Mouse (Mus musculus) retina, postnatal 1 day (tissue): ENCODE results near the gene Fignl1.

Experiments used
- DNase-seq: peaks from one replicate; pipeline ENCODE4 v3.0.0-alpha.2; 2012

The Fignl1 gene

GRCm38 (mm10) chr11:11831940-11832754, 23.4 kb upstream of the Fignl1 start:
- DNase-seq, result no peak

DNA sequence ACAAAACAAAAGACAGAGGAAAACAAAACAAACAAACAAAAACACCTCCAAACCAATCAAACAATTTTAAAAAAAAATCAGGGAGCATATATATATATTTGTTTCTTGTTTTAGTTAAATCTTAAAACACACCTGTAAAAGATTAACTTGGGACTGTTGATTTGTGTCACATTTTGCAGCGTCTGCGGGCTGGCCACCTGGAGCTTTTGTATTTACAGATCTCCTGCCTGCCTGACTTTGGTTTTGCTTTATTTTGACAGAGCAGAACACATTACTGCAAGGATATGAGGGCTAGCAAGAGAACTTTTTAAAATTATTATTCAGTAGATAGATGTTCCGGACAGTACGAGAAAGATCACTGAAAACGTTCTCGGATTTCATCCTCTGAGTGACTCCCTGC, 22.8 kb upstream of the Fignl1 start:
- DNase-seq, result no peak

GRCm38 (mm10) chr11:11830884-11831495, 22.2 kb upstream of the Fignl1 start:
- DNase-seq, result no peak

DNA sequence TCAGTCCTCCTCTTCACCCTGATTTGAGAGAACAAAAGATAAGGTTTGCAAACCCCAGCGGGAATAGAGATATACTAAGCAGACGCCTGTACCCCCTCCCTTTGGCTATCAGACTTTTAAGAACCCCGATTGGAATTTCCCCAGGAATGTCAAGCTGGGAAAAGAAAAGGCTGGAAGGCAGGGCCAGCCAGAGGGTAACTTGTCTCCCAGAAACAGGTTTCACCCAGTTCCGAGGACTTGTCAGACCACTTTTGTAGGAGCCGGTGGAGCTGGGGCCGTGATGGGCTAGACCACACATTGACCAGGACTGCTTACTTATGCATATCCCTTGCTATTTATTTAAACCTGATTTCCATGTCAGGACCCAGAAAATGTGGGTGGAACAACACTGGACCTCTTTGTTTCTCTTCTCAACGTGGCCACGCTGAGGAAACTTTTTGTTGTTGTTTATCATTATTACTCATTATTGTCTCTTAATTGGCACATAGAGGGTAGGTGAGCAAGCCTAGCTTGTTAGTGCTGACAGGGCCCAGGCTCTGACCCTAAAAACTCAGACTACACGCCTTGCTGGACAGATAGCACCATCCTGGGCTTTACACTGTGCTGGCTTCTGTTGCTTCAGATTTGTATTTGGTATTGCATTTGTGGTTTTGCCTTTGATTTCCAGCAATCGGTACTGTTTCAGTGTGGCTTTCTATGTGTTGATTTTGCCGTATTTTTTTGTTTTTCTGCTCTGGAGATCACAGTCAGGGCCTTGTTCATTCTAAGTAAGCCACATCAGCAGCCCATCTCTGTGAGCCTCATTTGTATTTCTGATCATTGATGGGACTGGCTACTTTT, 20.6 kb upstream of the Fignl1 start:
- peak; percentile 70 for DNase-seq

DNA sequence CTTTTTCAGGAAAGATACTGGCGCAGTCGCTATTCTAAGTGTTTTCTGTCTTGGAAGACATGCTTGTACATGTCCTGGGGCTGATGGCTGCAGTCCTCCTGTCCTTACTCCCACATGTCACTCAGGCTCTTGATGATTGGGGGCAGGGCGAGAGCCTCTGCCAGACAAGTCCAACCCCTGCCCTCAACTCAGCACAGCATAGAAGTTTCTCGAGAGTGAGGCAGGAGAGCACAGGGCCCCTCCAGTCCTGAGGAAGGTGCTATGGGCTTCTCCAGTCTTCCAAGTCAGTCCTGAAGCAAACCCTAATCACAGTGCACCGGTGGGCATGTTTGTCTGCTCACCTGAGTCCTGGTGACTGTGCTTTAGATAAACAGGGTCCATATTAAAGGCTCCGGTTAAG, 20.0 kb upstream of the Fignl1 start:
- peak; percentile 62 for DNase-seq

DNA sequence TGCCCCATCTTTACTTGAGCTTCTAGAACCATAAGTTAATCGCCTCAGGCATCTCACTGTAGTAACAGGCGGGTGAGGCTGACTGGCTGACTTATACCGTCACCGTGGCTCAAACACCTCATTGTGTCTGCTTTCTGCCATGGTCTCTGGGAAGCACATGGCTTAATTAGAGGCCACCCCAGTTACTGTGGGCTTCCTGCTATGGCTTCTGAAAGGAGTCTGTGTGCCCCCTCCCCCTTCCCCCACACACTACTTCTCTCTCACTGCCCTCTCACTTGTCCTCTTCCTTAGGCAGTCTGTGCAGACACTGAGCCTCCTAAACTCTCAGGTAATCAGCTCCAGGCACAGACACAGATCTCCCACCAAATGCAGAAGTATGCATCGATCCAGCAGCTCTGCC, 19.5 kb upstream of the Fignl1 start:
- peak; percentile 83 for DNase-seq

DNA sequence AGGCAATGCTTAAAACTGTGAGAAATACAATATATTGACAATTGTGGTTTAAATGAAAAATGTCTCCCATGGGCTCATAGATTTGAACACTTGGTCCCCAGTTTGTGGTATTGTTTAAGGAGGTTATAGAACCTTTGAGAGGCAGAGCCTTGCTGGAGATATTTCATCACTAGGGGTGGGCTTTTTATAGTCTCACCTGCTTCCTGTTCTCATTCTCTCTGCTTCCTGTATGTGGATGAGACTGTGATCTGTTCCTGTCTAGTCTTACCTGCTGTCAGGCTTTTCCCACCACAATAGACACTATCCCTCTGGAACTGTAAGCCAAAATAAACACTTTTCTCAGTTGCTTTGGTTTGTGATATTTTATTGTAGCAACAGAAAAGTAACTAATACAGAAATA, 17.7 kb upstream of the Fignl1 start:
- DNase-seq, result no peak

DNA sequence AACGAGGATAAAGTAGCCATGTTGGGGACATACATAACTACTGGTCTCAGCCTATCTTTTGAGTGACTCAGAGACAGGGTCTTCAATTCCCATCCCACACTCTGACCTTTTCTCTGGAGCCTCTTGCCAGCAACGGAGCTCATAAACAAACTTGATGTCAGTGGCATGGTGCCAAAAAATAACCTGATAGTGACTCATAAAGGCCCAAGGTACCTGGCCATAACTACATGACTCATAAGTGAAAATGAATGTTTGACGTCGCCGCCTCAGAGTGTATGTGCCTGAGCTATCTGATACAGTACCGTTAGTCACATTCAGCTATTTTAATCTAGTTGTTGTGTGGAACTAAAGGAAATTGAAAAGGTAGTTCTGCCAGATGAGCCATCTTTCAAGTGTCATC, 16.9 kb upstream of the Fignl1 start:
- DNase-seq, result no peak

- no peak for DNase-seq
Observed at GRCm38 (mm10) chr11:11824970-11825635, 16.3 kb upstream of the Fignl1 start.

DNA sequence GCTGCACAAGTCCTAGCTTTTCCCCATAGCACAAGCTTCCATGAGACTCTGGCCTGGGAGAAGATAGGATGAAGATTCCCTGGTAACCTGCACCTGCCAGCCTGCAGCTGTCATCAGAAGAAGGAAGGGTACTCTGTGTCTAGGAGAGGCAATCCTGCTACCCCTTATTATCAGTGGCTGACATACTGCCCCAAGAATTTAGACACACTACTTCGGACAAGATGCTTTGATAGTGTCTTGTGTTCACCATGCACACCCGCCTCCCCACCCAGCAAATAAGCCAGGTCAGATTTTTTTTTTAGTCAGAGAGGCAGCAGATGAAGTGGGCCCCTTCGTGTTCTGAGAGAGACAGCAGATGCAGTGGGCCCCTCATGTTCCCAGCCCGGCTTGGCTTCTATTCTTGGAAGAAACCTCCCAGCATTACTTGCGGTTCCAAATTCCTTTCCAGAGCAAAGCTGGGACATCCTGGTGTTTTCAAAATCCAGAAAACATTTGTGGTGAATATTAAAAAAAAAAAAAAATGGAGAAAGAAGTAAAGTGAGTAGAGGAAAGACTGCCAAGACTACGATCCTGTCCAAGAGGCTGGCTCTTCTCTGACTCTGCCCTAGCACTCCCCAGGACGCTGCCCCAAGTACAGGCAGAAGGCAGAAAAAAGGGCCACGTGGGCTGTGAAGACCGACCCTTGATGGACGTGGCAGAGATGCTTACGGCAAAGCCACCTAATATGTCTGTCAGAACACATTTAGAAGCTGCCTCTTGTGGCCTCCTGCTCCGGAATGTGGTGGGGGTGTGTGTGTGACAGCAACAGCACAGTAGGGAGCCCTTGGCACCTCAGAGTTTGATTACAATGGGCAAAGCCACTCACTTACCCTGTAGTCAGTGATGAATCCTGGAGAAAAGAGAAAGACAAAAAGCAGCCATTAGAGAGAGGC, 15.5 kb upstream of the Fignl1 start:
- DNase-seq, result peak; percentile 60

DNA sequence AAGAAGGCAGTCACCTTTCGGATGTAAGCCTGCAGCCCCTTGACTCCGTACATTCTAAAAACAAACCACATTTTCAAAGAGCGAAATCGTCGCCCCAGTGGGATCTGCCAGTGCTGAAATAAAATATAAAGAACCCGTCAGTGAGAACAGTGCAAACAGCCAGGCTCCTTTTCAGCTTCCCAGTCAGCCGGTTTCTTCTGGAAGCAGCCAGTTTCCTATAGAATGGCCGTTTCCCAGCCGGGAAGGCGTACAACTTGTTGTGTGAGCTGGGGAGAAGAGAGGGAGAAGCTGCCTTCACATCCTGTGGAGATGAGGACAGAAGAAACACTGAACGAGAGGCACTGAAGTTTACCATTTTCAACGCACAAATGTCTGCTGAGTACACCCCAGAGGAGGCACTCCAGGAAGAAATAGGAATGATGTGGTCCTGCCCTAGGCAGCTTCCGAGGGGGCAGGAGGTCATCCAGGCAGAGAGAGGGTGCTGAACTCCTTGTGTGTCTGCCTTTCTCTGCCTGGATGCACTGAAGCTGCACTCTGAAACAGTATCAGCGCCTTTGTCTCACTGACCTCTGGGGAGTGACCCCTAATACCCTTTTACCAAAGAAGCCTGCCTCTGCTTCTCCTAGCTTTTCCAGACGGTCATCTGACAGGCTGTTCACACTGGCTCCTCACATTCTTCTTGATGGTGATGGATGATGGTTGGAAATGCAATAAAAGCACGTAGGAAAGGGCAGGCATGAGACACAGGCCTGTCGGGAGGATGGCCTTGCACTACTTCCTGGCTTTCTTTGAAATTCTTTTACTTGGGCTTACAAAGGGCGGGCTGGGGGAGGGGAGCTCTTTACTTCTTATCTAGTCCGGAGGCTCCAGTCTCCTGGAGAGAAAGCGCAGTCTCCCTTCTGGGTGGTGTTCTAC, 13.7 kb upstream of the Fignl1 start:
- peak; percentile 40 for DNase-seq

DNA sequence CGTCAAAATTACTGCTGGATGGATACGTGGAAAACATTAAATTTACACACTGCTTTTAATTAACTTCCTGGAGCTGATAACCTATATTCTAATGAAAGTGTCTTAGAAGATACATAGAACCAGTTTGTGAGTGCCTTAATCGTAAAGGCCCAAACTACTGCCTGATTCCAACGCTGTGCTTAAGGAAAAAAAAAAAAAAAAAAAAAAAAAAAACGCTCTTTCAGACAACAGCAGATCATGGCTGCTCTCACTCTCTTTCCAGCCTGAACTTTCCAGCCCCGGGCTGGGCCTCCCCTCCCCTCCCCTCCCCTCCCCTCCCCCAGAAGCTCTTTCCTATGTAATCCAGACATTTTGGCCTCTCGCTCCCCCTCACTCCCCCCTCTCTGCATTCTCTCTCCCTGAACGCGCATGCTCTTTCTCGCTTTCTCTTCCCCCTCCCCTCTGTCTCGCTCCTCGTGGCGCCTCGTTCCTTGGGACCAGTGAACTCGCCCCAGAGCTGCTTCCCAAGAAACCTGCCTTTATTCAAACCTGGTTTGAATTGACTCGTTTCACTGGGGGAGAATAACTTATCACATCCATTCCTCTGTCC, 12.7 kb upstream of the Fignl1 start:
- DNase-seq, result peak; percentile 93

- DNase-seq, result no peak
Observed at GRCm38 (mm10) chr11:11820737-11821136, 12.0 kb upstream of the Fignl1 start.

DNA sequence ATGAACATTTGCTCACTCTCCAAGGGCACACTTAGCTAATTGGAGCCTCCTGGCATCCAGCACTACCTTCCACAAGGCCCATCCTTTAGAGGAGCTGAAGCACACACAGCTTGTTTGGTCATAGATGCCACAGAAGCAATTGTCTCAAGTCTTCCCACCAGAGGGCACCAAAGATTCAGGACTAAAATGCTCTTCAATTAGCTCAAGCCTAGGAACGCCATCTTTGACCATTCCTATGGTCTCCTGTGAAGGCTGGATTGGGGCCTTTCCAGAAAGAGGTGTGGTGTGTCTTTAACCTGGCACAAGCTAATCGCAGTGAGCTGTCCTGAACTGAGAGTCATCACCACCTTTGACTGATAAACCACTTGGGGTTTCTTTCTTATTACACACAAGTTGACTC, 11.5 kb upstream of the Fignl1 start:
- DNase-seq, result peak; percentile 95

GRCm38 (mm10) chr11:11819206-11819605, 10.4 kb upstream of the Fignl1 start:
- no peak for DNase-seq

- DNase-seq, result no peak
Observed at GRCm38 (mm10) chr11:11818797-11819196, 10.0 kb upstream of the Fignl1 start.

DNA sequence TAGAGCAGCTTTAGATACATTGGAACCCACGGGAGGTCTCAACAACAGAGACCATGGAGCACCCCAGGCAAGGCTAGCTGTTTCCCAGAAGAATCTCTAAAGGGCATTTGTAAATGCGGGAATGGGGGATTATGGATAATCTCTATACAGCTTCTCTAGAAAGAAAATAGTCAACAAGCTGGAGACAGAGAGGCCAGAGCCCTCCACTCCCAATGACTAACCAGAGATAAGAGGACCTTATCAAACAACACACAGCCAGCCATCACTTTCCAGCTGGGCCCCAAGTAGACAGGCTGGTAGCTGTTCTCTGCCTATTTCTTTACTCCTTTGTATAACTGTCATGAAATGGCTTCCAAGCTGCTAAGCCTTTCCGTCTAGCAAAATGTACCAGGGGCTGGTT, 7.0 kb upstream of the Fignl1 start:
- no peak for DNase-seq

GRCm38 (mm10) chr11:11811906-11812480, 3.2 kb upstream of the Fignl1 start:
- DNase-seq, result peak; percentile 87

DNA sequence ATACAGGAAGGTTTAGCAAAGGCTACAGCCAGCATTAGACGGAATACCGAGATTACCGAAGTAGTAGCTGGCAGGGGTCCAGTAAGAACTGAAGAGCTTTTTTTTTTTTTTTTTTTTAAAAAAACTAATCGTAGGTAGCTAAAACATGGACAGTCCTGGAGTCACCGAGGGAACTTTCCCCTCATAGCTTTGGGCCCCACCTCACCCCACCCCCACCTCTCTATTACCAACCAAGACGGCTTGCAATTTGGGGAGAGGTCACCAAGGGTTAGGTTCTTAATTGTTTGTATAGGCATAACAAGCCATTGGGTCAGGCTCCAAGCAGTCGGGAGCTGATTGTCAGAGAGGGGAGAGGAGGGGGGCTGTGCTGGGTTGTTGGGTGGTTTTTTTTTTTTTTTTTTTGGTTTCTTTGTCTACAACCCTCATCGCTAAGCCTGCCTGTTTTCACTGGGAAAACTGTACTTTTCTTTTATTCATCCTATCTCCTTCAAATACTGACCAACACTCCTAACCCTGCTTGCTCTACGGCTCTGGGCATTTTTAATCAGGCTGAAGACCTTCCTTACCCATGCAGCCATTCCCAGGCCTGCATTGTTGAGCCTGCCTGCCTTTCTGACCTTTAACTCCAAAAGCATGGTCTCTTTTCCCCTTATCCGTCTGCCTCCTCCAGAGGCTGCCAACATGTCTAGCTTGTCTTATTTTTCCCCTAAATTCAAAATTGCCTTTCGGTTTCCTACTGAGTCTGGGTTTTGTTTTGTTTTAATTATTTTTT, 828 bp upstream of the Fignl1 start:
- peak; percentile 83 for DNase-seq
